ENCODE assay signal across 8 mouse cellular contexts in genomic region chr5:125475601-125476285, GRCm38 (mm10). TPM values are rescaled to one million over a fixed set of nuclear protein-coding genes. Genes with fewer than 3 reads are reported as not detected.
DNase-seq lines count a peak whose midpoint lies in the region; ATAC-seq and TF ChIP-seq lines count a peak whose summit lies in the region.

Gene Aacs, plus strand, starts transcription at chr5:125475814.

- DNase-seq in ZHBTc4 (ENCODE audit: low read depth, low spot score), result peak; percentile 97
- DNase-seq in gastrocnemius, adult 2 months, result peak; percentile 98
- DNase-seq in hindbrain, postnatal 0 days (ENCODE audit: low spot score), result peak; percentile 98
- peak; percentile 98 for DNase-seq in left cerebral cortex, adult 2 months (ENCODE audit: extremely low spot score in 1 of 2, low spot score in 2 of 2)
- peak; percentile 98 for DNase-seq in right cerebral cortex, adult 2 months (ENCODE audit: low spot score in 2 of 2)
- peak; percentile 99 for DNase-seq in urinary bladder, postnatal 14 days (ENCODE audit: low spot score)

- TF ChIP-seq CTCF in gastrocnemius, adult 2 months (IDR thresholded peaks at IDR 0.05), result no peak
- no peak for TF ChIP-seq CTCF in hindbrain, postnatal 0 days (IDR thresholded peaks at IDR 0.05; ENCODE audit: low read depth)
- TF ChIP-seq CTCF in left cerebral cortex, adult 2 months (IDR thresholded peaks at IDR 0.05), result no peak

- H3K27ac ChIP-seq in gastrocnemius, adult 2 months, result peak within 1 kb of the TSS; percentile 87
- H3K27ac ChIP-seq in hindbrain, postnatal 0 days, result peak within 1 kb of the TSS; percentile 85
- peak within 1 kb of the TSS; percentile 82 for H3K27ac ChIP-seq in left cerebral cortex, adult 2 months

- H3K27me3 ChIP-seq in hindbrain, postnatal 0 days (ENCODE audit: insufficient read depth, low read length), result no peaks in the 10 kb centered on the region

- H3K36me3 ChIP-seq in hindbrain, postnatal 0 days (ENCODE audit: insufficient read depth, low read length), result no peaks in the 10 kb centered on the region

- H3K9me3 ChIP-seq in hindbrain, postnatal 0 days (ENCODE audit: low read length), result no peaks in the 10 kb centered on the region

- peak; percentile 95 for ATAC-seq in common myeloid progenitor, adult 5-6 weeks (replicated peaks; ENCODE audit: low read depth, poor library complexity, severe bottlenecking)
- ATAC-seq in hindbrain, postnatal 0 days, result peak; percentile 93
- ATAC-seq in megakaryocyte, adult 5-6 weeks (ENCODE audit: poor library complexity, severe bottlenecking), result peak; percentile 98

- under 1% methylated on average over 60 of the region's 60 CpGs for WGBS in hindbrain, postnatal 0 days

- intact Hi-C loops in gastrocnemius, adult 2 months (cut with DNase I), result loop anchor here (1.0 to 5.0 kb wide), 2 partner anchors 10 to 63 kb away; no protein-coding TSS in a partner anchor
- intact Hi-C loops in left cerebral cortex, adult 2 months (cut with DNase I), result loop anchor here (1.0 kb wide), 1 partner anchor 10 kb away; no protein-coding TSS in a partner anchor

- H3K4me3 ChIP-seq in gastrocnemius, adult 2 months, result peak within 1 kb of the TSS; percentile 94
- H3K4me3 ChIP-seq in hindbrain, postnatal 0 days (ENCODE audit: low read length), result peak within 1 kb of the TSS; percentile 74
- H3K4me3 ChIP-seq in left cerebral cortex, adult 2 months, result peak within 1 kb of the TSS; percentile 77

- H3K9ac ChIP-seq in hindbrain, postnatal 0 days (replicated peaks; ENCODE audit: low read length), result peak within 1 kb of the TSS; percentile 80

- peaks cover 16% of the 10 kb centered on the region for H3K4me1 ChIP-seq in hindbrain, postnatal 0 days (ENCODE audit: insufficient read depth, low read length)

- H3K4me2 ChIP-seq in hindbrain, postnatal 0 days (ENCODE audit: low read depth, low read length), result peak within 1 kb of the TSS; percentile 92

RNA-seq across cellular contexts. Expression of gene Aacs, which starts in this region (rescaled TPM):
- 8.1 and 10.8 TPM in 2 replicates for total RNA-seq in common myeloid progenitor, adult 5-6 weeks (2017)
- 1 to 10 TPM; 2.8 to 3.3 TPM for total RNA-seq in gastrocnemius, adult 2 months (2021)
- 124 and 125 TPM in 2 replicates for total RNA-seq in hindbrain, postnatal 0 days (2014; rRNA removed)
- 77.3 and 77.6 TPM in 2 replicates for polyA plus RNA-seq in hindbrain, postnatal 0 days (2015; fragmentation: Nextera tagmentation; extraction: Ambion mirVana)
- total RNA-seq in left cerebral cortex, adult 2 months (2021), result 10 to 100 TPM; 43.7 to 48.0 TPM
- 6.5 and 6.7 TPM in 2 replicates for total RNA-seq in megakaryocyte, adult 5-6 weeks (2015)
- 17.0 and 19.7 TPM in 2 replicates for total RNA-seq in megakaryocyte, adult 5-6 weeks (2017)

Comparison
In these comparisons a context has a peak if more than half of its experiments do, and no peak if none do; other contexts are left out.
1. Peak in every context shown above with its lines: DNase-seq, ATAC-seq, H3K4me3 ChIP-seq and H3K27ac ChIP-seq.